Mouse (Mus musculus) ES-E14 (cell line): ENCODE results near the gene Mast4. TPM values are rescaled to one million over a fixed set of nuclear protein-coding genes. Genes with fewer than 3 reads are reported as not detected.

ENCODE experiments used
- DNase-seq: peaks from one replicate; pipeline ENCODE4 v3.0.0-alpha.2; 2013; ENCODE audit warnings: low read depth, low spot score
- H3K27ac ChIP-seq: 2 replicates; pipeline ENCODE4 v1.5.1; 2012; ENCODE audit warnings: low read depth, mild to moderate bottlenecking, low read length, moderate library complexity, mixed read lengths; ENCODE audit not compliant: poor library complexity, insufficient read depth, severe bottlenecking
- H3K36me3 ChIP-seq: 2 replicates; pipeline ENCODE4 v1.6.1; 2012; ENCODE audit warnings: mild to moderate bottlenecking, low read length, moderate library complexity, mixed read lengths; ENCODE audit not compliant: control insufficient read depth, poor library complexity, insufficient read depth, severe bottlenecking
- H3K4me1 ChIP-seq, 2 experiments: fragments of 150-350 bp in 1 of 2; sonication (generic) in 1 of 2; 2 replicates each; pipeline ENCODE4 v1.6.1; 2012; ENCODE audit warnings: low read length in 2 of 2, mild to moderate bottlenecking in 1 of 2, mixed read lengths in 1 of 2; ENCODE audit not compliant: control insufficient read depth in 2 of 2, insufficient read depth in 2 of 2, poor library complexity in 1 of 2
- H3K4me3 ChIP-seq, 2 experiments: fragments of 150-350 bp in 1 of 2; sonication (generic) in 1 of 2; 2 replicates each; pipeline ENCODE4 v1.5.1; 2012; ENCODE audit warnings: low read length in 2 of 2, low read depth in 1 of 2, mild to moderate bottlenecking in 1 of 2, mixed read lengths in 1 of 2; ENCODE audit not compliant: insufficient read depth in 1 of 2, poor library complexity in 1 of 2, severe bottlenecking in 1 of 2
- H3K9ac ChIP-seq: 2 replicates; pipeline ENCODE4 v1.6.1; 2012; ENCODE audit warnings: low read depth, mild to moderate bottlenecking, low read length, mixed read lengths; ENCODE audit not compliant: poor library complexity, insufficient read depth, severe bottlenecking
- H3K9me3 ChIP-seq: fragments of 150-350 bp; sonication (generic); 2 replicates; pipeline ENCODE4 v1.6.1; 2012; ENCODE audit warnings: low read depth, mild to moderate bottlenecking, low read length; ENCODE audit not compliant: control insufficient read depth, insufficient read depth
- CHD2 ChIP-seq: IDR thresholded peaks from 2 replicates; pipeline ENCODE4 v1.6.1; 2014; ENCODE audit warnings: mild to moderate bottlenecking, low read depth, low read length, inconsistent platforms
- HCFC1 ChIP-seq: IDR thresholded peaks from 2 replicates; pipeline ENCODE4 v1.6.1; 2012; ENCODE audit warnings: low read length, inconsistent platforms, borderline replicate concordance; ENCODE audit not compliant: insufficient read depth
- MAFK ChIP-seq: IDR thresholded peaks from 2 replicates; pipeline ENCODE4 v1.6.1; 2014; ENCODE audit warnings: mild to moderate bottlenecking, low read depth, low read length, inconsistent platforms; ENCODE audit not compliant: insufficient read depth
- ZC3H11A ChIP-seq: IDR thresholded peaks from 2 replicates; pipeline ENCODE4 v1.6.1; 2012; ENCODE audit warnings: low read depth, mild to moderate bottlenecking, inconsistent platforms, low read length, borderline replicate concordance
- ZNF384 ChIP-seq: IDR thresholded peaks from 2 replicates; pipeline ENCODE4 v1.6.1; 2012; ENCODE audit warnings: low read depth, low read length, inconsistent platforms
- in situ Hi-C, 2 experiments: fragments of 600-800 bp; cut with MboI; formaldehyde crosslinking; loops; one replicate each; pipeline ENCODE4 v1.15.1; 2025; ENCODE audit warnings: low sequenced_read_pairs in 2 of 2, inconsistent platforms in 1 of 2; ENCODE audit not compliant: unreplicated experiment in 2 of 2
- total RNA-seq: library from RNA; depleted of rRNA; stranded (reverse); fragments of 300-350 nt; gene quantifications from 2 replicates; pipeline ENCODE4 v1.2.3, GENCODE M21; 2012

The Mast4 gene
- total RNA-seq, 1 experiment = 8.3 TPM

DNA sequence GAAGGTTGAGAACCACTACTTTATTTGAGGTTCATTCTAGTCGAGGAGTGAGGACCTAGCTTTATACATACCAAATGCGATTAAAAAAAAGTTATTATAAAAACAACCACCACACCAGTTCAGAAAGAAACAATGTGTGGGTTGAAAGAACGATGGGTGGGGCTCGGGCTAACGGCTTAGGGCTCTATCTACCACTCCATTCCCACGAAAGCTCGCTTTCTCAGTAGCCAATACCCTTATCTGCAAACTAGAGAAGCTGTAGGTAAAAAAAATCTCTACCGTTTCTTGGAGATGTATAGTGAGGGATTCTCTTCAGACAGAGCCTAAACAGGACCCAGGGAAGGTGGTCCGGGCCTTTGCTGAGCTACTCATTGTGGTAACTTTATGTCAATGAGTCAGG lies 561.1 kb downstream of the Mast4 start:
- no peak for TF ChIP-seq MAFK
- no peak for TF ChIP-seq HCFC1
- no peak for TF ChIP-seq ZC3H11A
- TF ChIP-seq ZNF384 = no peak
- no peak for TF ChIP-seq CHD2
- H3K36me3 ChIP-seq = no peaks in the 10 kb centered on the region
- no peak for DNase-seq
- no peak overlapping the region for H3K9ac ChIP-seq
- in situ Hi-C loops = no loop called here
- H3K4me1 ChIP-seq = no peaks in the 10 kb centered on the region
- H3K4me3 ChIP-seq = no peak overlapping the region
- no peaks in the 10 kb centered on the region for H3K9me3 ChIP-seq
- no peak overlapping the region for H3K27ac ChIP-seq

DNA sequence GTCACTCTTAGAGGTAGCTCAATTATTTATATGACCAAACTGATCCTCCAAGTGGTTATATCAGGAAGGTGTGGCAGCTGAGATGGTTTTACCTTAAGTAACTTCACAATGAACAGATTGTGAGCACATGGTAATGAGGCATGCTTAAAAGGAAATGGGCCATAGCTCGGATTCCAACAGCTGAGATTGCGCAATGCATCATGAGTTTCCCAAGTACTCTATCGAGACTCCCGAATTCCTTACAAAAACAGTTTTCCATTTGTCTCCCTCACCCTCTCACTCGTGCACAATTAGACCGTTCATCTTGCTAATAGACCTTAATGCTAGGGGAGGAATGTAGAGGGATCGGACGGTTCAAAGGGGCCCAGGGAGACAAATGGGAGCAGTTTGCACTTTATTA lies 564.1 kb downstream of the Mast4 start:
- DNase-seq = no peak
- Histone ChIP-seq H3K27ac (no peak overlapping the region), H3K4me1 (no peaks in the 10 kb centered on the region), H3K9me3 (no peaks in the 10 kb centered on the region), H3K36me3 (no peaks in the 10 kb centered on the region), H3K9ac (no peak overlapping the region), H3K4me3 (no peak overlapping the region)
- in situ Hi-C loops = no loop called here
- TF ChIP-seq MAFK = no peak
- no peak for TF ChIP-seq ZC3H11A
- TF ChIP-seq CHD2 = no peak
- no peak for TF ChIP-seq HCFC1
- TF ChIP-seq ZNF384 = no peak

DNA sequence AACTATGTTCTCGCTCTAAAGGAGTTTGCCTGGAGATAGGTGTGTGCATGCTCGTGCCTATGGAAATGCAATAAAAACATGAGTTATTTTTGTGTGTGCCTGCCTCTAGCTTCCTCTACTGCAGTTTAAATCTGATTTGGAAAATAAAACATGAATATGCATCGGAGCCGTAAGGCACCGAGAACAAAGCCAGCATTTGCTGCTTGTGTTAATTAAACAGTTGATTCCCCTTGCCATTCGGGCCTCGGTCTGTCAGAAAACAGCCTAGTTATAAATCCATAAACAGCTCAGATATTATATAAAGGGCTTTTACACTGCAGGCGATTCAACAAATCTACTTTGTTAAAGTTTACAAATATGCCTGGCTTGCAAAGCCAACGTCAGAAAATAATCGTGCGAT lies 565.8 kb downstream of the Mast4 start:
- no peak for TF ChIP-seq CHD2
- no peak for TF ChIP-seq HCFC1
- no peak for TF ChIP-seq MAFK
- TF ChIP-seq ZNF384 = no peak
- no peak for TF ChIP-seq ZC3H11A
- no peak overlapping the region for H3K27ac ChIP-seq
- H3K9ac ChIP-seq = no peak overlapping the region
- no peaks in the 10 kb centered on the region for H3K9me3 ChIP-seq
- H3K36me3 ChIP-seq = no peaks in the 10 kb centered on the region
- DNase-seq = no peak
- in situ Hi-C loops = no loop called here
- no peaks in the 10 kb centered on the region for H3K4me1 ChIP-seq
- no peak overlapping the region for H3K4me3 ChIP-seq

DNA sequence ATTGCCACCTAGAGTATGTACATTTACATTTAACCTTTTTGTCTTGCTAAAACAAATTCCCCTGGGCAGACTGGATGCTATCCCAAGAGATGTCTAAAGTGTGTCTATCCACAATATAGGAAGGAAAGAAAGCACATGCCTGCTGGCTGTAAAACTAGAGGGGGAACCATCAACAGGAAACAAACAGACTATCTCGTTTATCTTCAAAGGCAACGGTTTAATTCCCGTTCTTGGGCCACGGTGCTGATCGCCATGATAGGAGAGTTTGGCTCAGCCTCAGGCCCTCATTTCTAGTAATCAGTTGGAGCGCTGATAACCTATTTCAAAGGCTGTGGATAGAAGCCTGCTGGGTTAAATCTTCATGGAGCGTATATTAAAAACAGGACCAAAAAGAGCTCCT lies 567.2 kb downstream of the Mast4 start:
- Histone ChIP-seq H3K4me3 (no peak overlapping the region), H3K27ac (no peak overlapping the region), H3K4me1 (0 out of 4 replicates have a peak, but pooled peaks cover 0 to 2% of the 10 kb centered on the region in 2 experiments), H3K9ac (no peak overlapping the region), H3K9me3 (no peaks in the 10 kb centered on the region), H3K36me3 (no peaks in the 10 kb centered on the region)
- no peak for DNase-seq
- TF ChIP-seq ZNF384 = no peak
- TF ChIP-seq HCFC1 = no peak
- TF ChIP-seq MAFK = no peak
- in situ Hi-C loops = no loop called here

DNA sequence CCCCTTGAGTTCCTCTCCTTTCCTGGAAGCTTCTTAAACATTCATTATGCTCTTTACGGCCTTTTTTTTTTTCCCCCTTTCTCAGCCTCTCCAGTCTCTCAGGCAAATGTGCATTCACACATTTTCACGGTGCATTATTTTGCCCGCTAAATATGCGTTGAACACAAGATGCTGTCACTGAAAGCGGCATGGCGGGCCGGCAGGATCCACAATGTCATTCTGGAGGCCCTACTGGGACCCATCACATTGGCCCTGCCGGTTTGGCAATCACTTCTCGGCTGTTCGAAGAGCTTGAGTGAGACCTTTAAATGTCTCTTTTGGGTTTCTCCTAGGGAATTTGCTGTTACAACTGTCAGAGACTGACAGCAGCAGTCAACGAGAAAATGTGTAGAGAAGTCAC lies 569.1 kb downstream of the Mast4 start:
- Histone ChIP-seq H3K4me1 (0 out of 4 replicates have a peak, but pooled peaks cover 0 to 2% of the 10 kb centered on the region in 2 experiments), H3K27ac (no peak overlapping the region), H3K4me3 (no peak overlapping the region), H3K9me3 (no peaks in the 10 kb centered on the region), H3K9ac (no peak overlapping the region), H3K36me3 (peaks cover 5% of the 10 kb centered on the region; the same call in 1 of the 2 replicates)
- in situ Hi-C loops = no loop called here
- DNase-seq = no peak
- TF ChIP-seq MAFK (no peak), ZNF384 (no peak), CHD2 (no peak), ZC3H11A (no peak), HCFC1 (no peak)
